Mouse (Mus musculus) thymus, postnatal 10 days (tissue): Measurements from ENCODE around the gene Wfdc1.

Experiments used
- DNase-seq, 2 experiments: peaks; one replicate each; pipeline ENCODE4 v3.0.0; 2021; ENCODE audit warnings: low spot score in 2 of 2

The Wfdc1 gene

GRCm38 (mm10) chr8:119639798-119640197 is 26.4 kb upstream of the Wfdc1 start:
- DNase-seq = no peak

GRCm38 (mm10) chr8:119641058-119641457 is 25.1 kb upstream of the Wfdc1 start:
- no peak for DNase-seq

GRCm38 (mm10) chr8:119642960-119643359 is 23.2 kb upstream of the Wfdc1 start:
- no peak for DNase-seq

GRCm38 (mm10) chr8:119644429-119644960 is 21.7 kb upstream of the Wfdc1 start:
- DNase-seq = no peak

GRCm38 (mm10) chr8:119644981-119645597 is 21.1 kb upstream of the Wfdc1 start:
- no peak for DNase-seq

- DNase-seq = no peak
Measured at GRCm38 (mm10) chr8:119646197-119646596, 20.0 kb upstream of the Wfdc1 start.

- DNase-seq = no peak
Measured at GRCm38 (mm10) chr8:119646846-119647245, 19.3 kb upstream of the Wfdc1 start.

- no peak for DNase-seq
Measured at GRCm38 (mm10) chr8:119651324-119651723, 14.8 kb upstream of the Wfdc1 start.

- DNase-seq = peak in 1 of 2 experiments; percentile 19
Measured at GRCm38 (mm10) chr8:119656709-119657464, 9.3 kb upstream of the Wfdc1 start.

GRCm38 (mm10) chr8:119661081-119661480 is 5.1 kb upstream of the Wfdc1 start:
- no peak for DNase-seq

- DNase-seq = no peak
Measured at GRCm38 (mm10) chr8:119661892-119662291, 4.3 kb upstream of the Wfdc1 start.

GRCm38 (mm10) chr8:119663440-119663839 is 2.7 kb upstream of the Wfdc1 start:
- DNase-seq = no peak

GRCm38 (mm10) chr8:119665270-119665669 is 895 bp upstream of the Wfdc1 start:
- no peak for DNase-seq

GRCm38 (mm10) chr8:119668447-119668846 is 2.3 kb downstream of the Wfdc1 start:
- DNase-seq = no peak

- DNase-seq = no peak
Measured at GRCm38 (mm10) chr8:119669284-119669683, 3.1 kb downstream of the Wfdc1 start.

- no peak for DNase-seq
Measured at GRCm38 (mm10) chr8:119670419-119671091, 4.4 kb downstream of the Wfdc1 start.

GRCm38 (mm10) chr8:119673976-119674555 is 7.9 kb downstream of the Wfdc1 start:
- DNase-seq = no peak

- no peak for DNase-seq
Measured at GRCm38 (mm10) chr8:119675457-119675856, 9.3 kb downstream of the Wfdc1 start.

GRCm38 (mm10) chr8:119676389-119676788 is 10.2 kb downstream of the Wfdc1 start:
- peak; percentile 69 to 85 for DNase-seq

GRCm38 (mm10) chr8:119678138-119678843 is 12.1 kb downstream of the Wfdc1 start:
- DNase-seq = peak in 1 of 2 experiments; percentile 46

GRCm38 (mm10) chr8:119679184-119679583 is 13.0 kb downstream of the Wfdc1 start:
- no peak for DNase-seq
